Mouse (Mus musculus) spleen, postnatal 14 days (tissue): ENCODE results near the gene Foxe1.
A peak's percentile ranks its signal among the peaks of the same experiment; 100 is the strongest.

ENCODE experiments used
- DNase-seq, 2 experiments: peaks; one replicate each; pipeline ENCODE4 v3.0.0; 2021 to 2022; ENCODE audit warnings: low spot score in 2 of 2

Foxe1 gene

GRCm38 (mm10) chr4:46347580-46348515, 4.4 kb downstream of the Foxe1 start:
- DNase-seq, result no peak

GRCm38 (mm10) chr4:46348897-46349296, 5.5 kb downstream of the Foxe1 start:
- DNase-seq, result no peak

- no peak for DNase-seq
These were observed 6.1 kb downstream of the Foxe1 start for GRCm38 (mm10) chr4:46349530-46349929.

GRCm38 (mm10) chr4:46353045-46353444, 9.6 kb downstream of the Foxe1 start:
- DNase-seq, result no peak

GRCm38 (mm10) chr4:46356351-46357133, 13.1 kb downstream of the Foxe1 start:
- DNase-seq, result peak; percentile 29 to 60

- DNase-seq, result no peak
These were observed 16.3 kb downstream of the Foxe1 start for GRCm38 (mm10) chr4:46359539-46360253.

GRCm38 (mm10) chr4:46361258-46361657, 17.8 kb downstream of the Foxe1 start:
- DNase-seq, result no peak

GRCm38 (mm10) chr4:46364360-46364759, 21.0 kb downstream of the Foxe1 start:
- no peak for DNase-seq

- DNase-seq, result no peak
These were observed 24.1 kb downstream of the Foxe1 start for GRCm38 (mm10) chr4:46367487-46367959.

- no peak for DNase-seq
These were observed 25.7 kb downstream of the Foxe1 start for GRCm38 (mm10) chr4:46369070-46369469.

- DNase-seq, result no peak
These were observed 27.0 kb downstream of the Foxe1 start for GRCm38 (mm10) chr4:46370406-46370805.

- no peak for DNase-seq
These were observed 27.6 kb downstream of the Foxe1 start for GRCm38 (mm10) chr4:46371030-46371429.

GRCm38 (mm10) chr4:46374455-46374854, 31.0 kb downstream of the Foxe1 start:
- DNase-seq, result no peak

- DNase-seq, result peak; percentile 60 to 78
These were observed 31.5 kb downstream of the Foxe1 start for GRCm38 (mm10) chr4:46374869-46375368.

- DNase-seq, result no peak
These were observed 45.1 kb downstream of the Foxe1 start for GRCm38 (mm10) chr4:46388556-46388955.

- peak; percentile 86 to 90 for DNase-seq
These were observed 45.7 kb downstream of the Foxe1 start, which contains the start of gene Trmo for GRCm38 (mm10) chr4:46389013-46389611. Gene Trmo (minus strand): TSS chr4:46389437.

GRCm38 (mm10) chr4:46389612-46390341, 46.4 kb downstream of the Foxe1 start:
- DNase-seq, result no peak

- peak; percentile 74 to 86 for DNase-seq
These were observed 47.1 kb downstream of the Foxe1 start for GRCm38 (mm10) chr4:46390390-46390970.

GRCm38 (mm10) chr4:46394388-46394787, 51.0 kb downstream of the Foxe1 start:
- DNase-seq, result no peak

GRCm38 (mm10) chr4:46395736-46396135, 52.3 kb downstream of the Foxe1 start:
- DNase-seq, result peak in 1 of 2 experiments; percentile 39
